10 mouse cellular contexts compared by ENCODE assay signal in genomic region chr1:82429061-82429460, GRCm38 (mm10).
DNase-seq lines count a peak whose midpoint lies in the region; ATAC-seq and TF ChIP-seq lines count a peak whose summit lies in the region.
"Had no signal": no experiment of that assay in that cellular context is flagged by ENCODE, and none has a peak within 500 bp of the region (broad histone marks: within the 10 kb centered on the region; RNA-seq: fewer than 3 reads in every experiment).

No protein-coding gene starts in this region.

- no peak for DNase-seq in forebrain, postnatal 0 days
- DNase-seq in 3T3-L1 (ENCODE audit: low read depth, low spot score): peak; percentile 99
- DNase-seq in fibroblast of lung, adult 2 months (ENCODE audit: low read depth): peak; percentile 56
- DNase-seq in large intestine, adult 2 months (ENCODE audit: low read depth, low spot score): peak; percentile 61
- DNase-seq in left cerebral cortex, adult 18-20 months (ENCODE audit: low spot score in 2 of 2): no peak
- no peak for DNase-seq in gastrocnemius, adult 8-10 months (ENCODE audit: low spot score in 2 of 2)
- no peak for DNase-seq in spleen, postnatal 14 days (ENCODE audit: low spot score in 2 of 2)
- DNase-seq: gastrocnemius, postnatal 36 days had no signal

- peak; percentile 45; the same call in 1 of the 2 replicates for ATAC-seq in forebrain, embryonic 12.5 days (ENCODE audit: low FRiP score)
- ATAC-seq in forebrain, postnatal 0 days: no peak

- no peak overlapping the region for H3K27ac ChIP-seq in forebrain, embryonic 12.5 days
- H3K27ac ChIP-seq in forebrain, postnatal 0 days (ENCODE audit: low read depth, low read length): no peak overlapping the region

- no peak overlapping the region for H3K4me2 ChIP-seq in forebrain, embryonic 12.5 days
- no peak overlapping the region for H3K4me2 ChIP-seq in forebrain, postnatal 0 days (ENCODE audit: low read depth)

- peaks cover 4% of the 10 kb centered on the region for H3K4me1 ChIP-seq in forebrain, embryonic 12.5 days
- H3K4me1 ChIP-seq in forebrain, postnatal 0 days (ENCODE audit: insufficient read depth): no peaks in the 10 kb centered on the region; the same call in 1 of the 2 replicates
- H3K4me1 ChIP-seq: megakaryocyte, embryonic 14.5 days had no signal

- 56% methylated on average over 1 of the region's 1 CpGs for WGBS in forebrain, embryonic 12.5 days
- 22% methylated on average over 1 of the region's 1 CpGs for WGBS in forebrain, postnatal 0 days
- WGBS in large intestine, adult 2 months: 18% methylated on average over 1 of the region's 1 CpGs

- TF ChIP-seq CTCF in forebrain, postnatal 0 days (IDR thresholded peaks at IDR 0.05; ENCODE audit: low read depth): no peak

- no peaks in the 10 kb centered on the region for H3K27me3 ChIP-seq in forebrain, embryonic 12.5 days
- H3K27me3 ChIP-seq in forebrain, postnatal 0 days (ENCODE audit: insufficient read depth, low read length): no peaks in the 10 kb centered on the region
- H3K27me3 ChIP-seq: megakaryocyte, embryonic 14.5 days had no signal

- no peak overlapping the region for H3K9ac ChIP-seq in forebrain, embryonic 12.5 days
- no peak overlapping the region for H3K9ac ChIP-seq in forebrain, postnatal 0 days

- H3K4me3 ChIP-seq in forebrain, embryonic 12.5 days (replicated peaks): no peak overlapping the region
- no peak overlapping the region for H3K4me3 ChIP-seq in forebrain, postnatal 0 days (ENCODE audit: low read depth, low read length)
- H3K4me3 ChIP-seq: megakaryocyte, embryonic 14.5 days had no signal

- no peaks in the 10 kb centered on the region for H3K9me3 ChIP-seq in forebrain, embryonic 12.5 days
- no peaks in the 10 kb centered on the region for H3K9me3 ChIP-seq in forebrain, postnatal 0 days (ENCODE audit: low read length)

- H3K36me3 ChIP-seq in forebrain, embryonic 12.5 days (replicated peaks): no peaks in the 10 kb centered on the region
- H3K36me3 ChIP-seq in forebrain, postnatal 0 days (ENCODE audit: insufficient read depth): no peaks in the 10 kb centered on the region

Comparison
In these comparisons a context has a peak if more than half of its experiments do, and no peak if none do; other contexts are left out.
1. DNase-seq: peak in 3T3-L1 (single experiment), fibroblast of lung, adult 2 months (single experiment) and large intestine, adult 2 months (single experiment); none in forebrain, postnatal 0 days (single experiment), left cerebral cortex, adult 18-20 months (0 of 2), gastrocnemius, adult 8-10 months (0 of 2) and spleen, postnatal 14 days (0 of 2).